Mouse (Mus musculus) intestine, embryonic 14.5 days (tissue): ENCODE data around the gene Synm. TPM values are rescaled to one million over a fixed set of nuclear protein-coding genes. Genes with fewer than 3 reads are reported as not detected.

Experiments
- ATAC-seq: fragments of 200-750 bp; cut with Nextera tagmentation; replicated peaks from 2 replicates; pipeline ENCODE4 v1.8.0; 2017; ENCODE audit warnings: low read depth, moderate number of reproducible peaks, moderate TSS enrichment, moderate library complexity; ENCODE audit not compliant: low FRiP score, low TSS enrichment
- DNase-seq: peaks from one replicate; pipeline ENCODE4 v3.0.0-alpha.2; 2018; ENCODE audit warnings: low spot score
- H3K27ac ChIP-seq: fragments of 300-500 bp; sonication (generic); 2 replicates; pipeline ENCODE4 v1.5.1; 2014; ENCODE audit warnings: low read depth, mild to moderate bottlenecking, control low read depth
- H3K27me3 ChIP-seq: fragments of 300-500 bp; sonication (generic); replicated peaks from 2 replicates; pipeline ENCODE4 v1.6.1; 2014; ENCODE audit warnings: low read length, control low read depth; ENCODE audit not compliant: control insufficient read depth, insufficient read depth
- H3K36me3 ChIP-seq: fragments of 300-500 bp; sonication (generic); 2 replicates; pipeline ENCODE4 v1.6.1; 2014; ENCODE audit warnings: low read length, control low read depth; ENCODE audit not compliant: control insufficient read depth, insufficient read depth
- H3K4me1 ChIP-seq: fragments of 300-500 bp; sonication (generic); replicated peaks from 2 replicates; pipeline ENCODE4 v1.6.1; 2014; ENCODE audit warnings: low read length, control low read depth, mixed read lengths; ENCODE audit not compliant: control insufficient read depth, insufficient read depth
- H3K4me2 ChIP-seq: fragments of 300-500 bp; sonication (generic); 2 replicates; pipeline ENCODE4 v1.6.1; 2014; ENCODE audit warnings: low read length
- H3K4me3 ChIP-seq: fragments of 300-500 bp; sonication (generic); 2 replicates; pipeline ENCODE4 v1.5.1; 2014; ENCODE audit warnings: low read depth, low read length, control low read depth, mixed read lengths
- H3K9ac ChIP-seq: fragments of 300-500 bp; sonication (generic); 2 replicates; pipeline ENCODE4 v1.6.1; 2014; ENCODE audit warnings: mild to moderate bottlenecking, low read length
- H3K9me3 ChIP-seq: fragments of 300-500 bp; sonication (generic); 2 replicates; pipeline ENCODE4 v1.6.1; 2016; ENCODE audit warnings: low read length, control low read depth; ENCODE audit not compliant: control insufficient read depth
- WGBS: fragments of 180-500 bp; shearing (Covaris S2); extraction: QIAGEN DNeasy Blood & Tissue Kit; methylation state at CpG from one replicate; pipeline ENCODE4 v1.1.7; 2014; 5-methylcytosine and 5-hydroxymethylcytosine counted together
- microRNA-seq: library from miRNA; unstranded; fragments of <30 nt; microRNA quantifications from one replicate; pipeline ENCODE4, GENCODE M21; 2016
- polyA plus RNA-seq: library from polyadenylated mRNA; unstranded; fragments of >200 nt; fragmentation: Nextera tagmentation; extraction: Ambion mirVana; gene quantifications from 2 replicates; pipeline ENCODE4 v1.2.1, GENCODE M21; 2014

The Synm gene
- polyA plus RNA-seq, 1 experiment from 2014 or later, result 2.3 TPM

DNA sequence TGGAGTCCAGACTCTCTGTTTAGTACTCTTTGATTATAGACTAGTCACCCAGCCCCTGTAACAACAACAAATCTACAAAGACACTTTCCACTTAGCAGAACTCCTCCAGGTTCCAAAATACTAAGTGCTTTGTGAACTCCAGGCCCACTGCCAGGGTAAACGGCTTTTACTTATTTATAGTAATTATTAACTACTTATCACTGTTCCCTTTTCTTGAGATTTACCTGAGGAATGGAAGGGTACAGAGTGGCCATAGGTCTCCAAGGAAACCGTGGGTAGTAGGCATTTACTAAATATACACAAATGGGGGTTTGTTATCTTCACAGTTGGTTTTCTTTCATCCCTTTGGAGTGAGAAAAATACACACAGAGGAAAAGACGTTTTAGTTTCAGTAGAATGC, 71.3 kb downstream of the Synm start:
- ATAC-seq (0 out of 2 replicates have a peak, but pooled peaks have one; percentile 32), DNase-seq (no peak)
- no peaks in the 10 kb centered on the region for H3K4me1 ChIP-seq
- 0 out of 2 replicates have a peak, but pooled peaks cover 2% of the 10 kb centered on the region for H3K9me3 ChIP-seq
- H3K36me3 ChIP-seq, result peaks cover 16% of the 10 kb centered on the region
- no peak overlapping the region for H3K4me2 ChIP-seq
- no peak overlapping the region for H3K4me3 ChIP-seq
- no peak overlapping the region for H3K27ac ChIP-seq
- no peak overlapping the region for H3K9ac ChIP-seq
- no peaks in the 10 kb centered on the region for H3K27me3 ChIP-seq
- WGBS, result 23% methylated on average over 3 of the region's 3 CpGs

DNA sequence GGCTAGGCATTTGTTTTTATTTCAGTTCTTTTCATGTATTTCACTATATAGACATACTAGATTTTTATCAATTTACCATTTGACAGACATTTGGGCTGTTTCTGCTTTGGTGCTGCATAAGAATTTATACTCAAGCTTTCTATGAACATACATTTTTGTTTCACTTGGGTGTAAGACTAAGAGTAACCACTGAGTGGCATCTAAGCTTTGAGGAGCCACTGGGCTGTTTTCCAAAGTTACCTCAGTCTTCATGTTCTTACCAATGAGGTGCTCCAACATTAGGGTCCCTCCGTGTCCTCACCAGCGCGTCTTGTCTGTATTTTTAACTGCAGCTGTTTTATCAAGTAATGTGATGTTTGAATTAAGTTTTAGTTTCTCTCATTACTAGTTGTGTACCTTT, 73.0 kb downstream of the Synm start:
- Histone ChIP-seq H3K4me1 (no peaks in the 10 kb centered on the region), H3K27ac (no peak overlapping the region), H3K9ac (no peak overlapping the region), H3K9me3 (0 out of 2 replicates have a peak, but pooled peaks cover 2% of the 10 kb centered on the region), H3K4me3 (no peak overlapping the region), H3K4me2 (no peak overlapping the region), H3K36me3 (peaks cover 26% of the 10 kb centered on the region), H3K27me3 (no peaks in the 10 kb centered on the region)
- DNase-seq (no peak), ATAC-seq (no peak)
- 92% methylated on average over 3 of the region's 3 CpGs for WGBS

DNA sequence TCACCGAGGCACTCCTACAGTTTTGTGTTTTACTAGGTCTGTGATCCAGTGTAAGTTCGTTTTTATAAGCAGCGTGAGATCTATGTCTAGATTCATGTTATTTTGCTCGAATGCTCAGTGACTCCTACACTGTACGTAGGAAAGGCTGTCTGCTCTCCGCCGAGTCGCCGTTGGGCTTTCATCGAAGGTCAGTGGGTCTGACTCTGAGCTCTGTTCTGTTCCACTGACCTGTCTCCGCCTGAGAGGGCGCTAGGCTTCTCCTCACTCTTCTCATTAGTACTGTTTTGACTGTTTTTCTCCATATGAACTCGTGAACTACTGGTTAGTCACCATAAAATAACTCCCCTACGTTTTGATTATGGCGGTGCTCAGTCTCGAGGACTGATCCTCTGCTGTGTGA, 76.5 kb downstream of the Synm start:
- WGBS, result 84% methylated on average over 16 of the region's 16 CpGs
- ATAC-seq (no peak), DNase-seq (no peak)
- Histone ChIP-seq H3K36me3 (peaks cover 34% of the 10 kb centered on the region), H3K4me3 (no peak overlapping the region), H3K9ac (no peak overlapping the region), H3K4me2 (no peak overlapping the region), H3K27ac (no peak overlapping the region), H3K4me1 (no peaks in the 10 kb centered on the region), H3K9me3 (0 out of 2 replicates have a peak, but pooled peaks cover 2% of the 10 kb centered on the region), H3K27me3 (no peaks in the 10 kb centered on the region)

GRCm38 (mm10) chr7:67681078-67681477, 78.5 kb downstream of the Synm start:
- DNase-seq (no peak), ATAC-seq (no peak)
- Histone ChIP-seq H3K4me1 (no peaks in the 10 kb centered on the region), H3K27ac (no peak overlapping the region), H3K36me3 (peaks cover 34% of the 10 kb centered on the region), H3K4me2 (no peak overlapping the region), H3K4me3 (no peak overlapping the region), H3K9ac (no peak overlapping the region), H3K27me3 (no peaks in the 10 kb centered on the region), H3K9me3 (0 out of 2 replicates have a peak, but pooled peaks cover 2% of the 10 kb centered on the region)
- 51% methylated on average over 9 of the region's 9 CpGs for WGBS

Small RNA genes lying within 50 kb of the gene (microRNA-seq; reads per million reads assigned to microRNA genes)
- gene Gm23844, result not detected

Other genes starting within 250 kb of the Synm start
- 12.4 and 14.1 TPM in 2 replicates for gene Lrrc28, start 114.5 kb downstream of the Synm start, polyA plus RNA-seq
- gene Ttc23, start 112.3 kb downstream of the Synm start, polyA plus RNA-seq, result 27.5 and 30.8 TPM in 2 replicates
- 18.4 and 18.5 TPM in 2 replicates for gene Igf1r, start 193.1 kb upstream of the Synm start, polyA plus RNA-seq